Mouse (Mus musculus) liver, embryonic 15.5 days (tissue): ENCODE results near the gene Btbd9. TPM values are rescaled to one million over a fixed set of nuclear protein-coding genes. Genes with fewer than 3 reads are reported as not detected.
"Not testable (repeated sequence)": the region's sequence is repeated elsewhere in the genome, so short reads cannot be mapped to it uniquely, and the experiment has no call there.

Experiments used
- ATAC-seq: fragments of 200-750 bp; cut with Nextera tagmentation; 2 replicates; pipeline ENCODE4 v1.8.0; 2017; ENCODE audit warnings: moderate number of reproducible peaks, mild to moderate bottlenecking, moderate library complexity; ENCODE audit not compliant: insufficient read depth
- H3K27ac ChIP-seq: fragments of 300-500 bp; sonication (generic); replicated peaks from 2 replicates; pipeline ENCODE4 v1.5.1; 2015; ENCODE audit warnings: mild to moderate bottlenecking, inconsistent platforms
- H3K27me3 ChIP-seq: fragments of 300-500 bp; sonication (generic); 2 replicates; pipeline ENCODE4 v1.6.1; 2015; ENCODE audit warnings: mild to moderate bottlenecking, inconsistent platforms
- H3K36me3 ChIP-seq: fragments of 300-500 bp; sonication (generic); replicated peaks from 2 replicates; pipeline ENCODE4 v1.6.1; 2015; ENCODE audit warnings: moderate library complexity, mild to moderate bottlenecking, inconsistent platforms
- H3K4me1 ChIP-seq: fragments of 300-500 bp; sonication (generic); replicated peaks from 2 replicates; pipeline ENCODE4 v1.6.1; 2015; ENCODE audit warnings: inconsistent platforms
- H3K4me2 ChIP-seq: fragments of 300-500 bp; sonication (generic); 2 replicates; pipeline ENCODE4 v1.6.1; 2015; ENCODE audit warnings: moderate library complexity, mild to moderate bottlenecking, inconsistent platforms
- H3K4me3 ChIP-seq: fragments of 300-500 bp; sonication (generic); replicated peaks from 2 replicates; pipeline ENCODE4 v1.5.1; 2015; ENCODE audit warnings: mild to moderate bottlenecking, inconsistent platforms
- H3K9ac ChIP-seq: fragments of 300-500 bp; sonication (generic); 2 replicates; pipeline ENCODE4 v1.6.1; 2015; ENCODE audit warnings: moderate library complexity, mild to moderate bottlenecking, inconsistent platforms
- H3K9me3 ChIP-seq: fragments of 300-500 bp; sonication (generic); replicated peaks from 2 replicates; pipeline ENCODE4 v1.6.1; 2016; ENCODE audit warnings: inconsistent platforms
- WGBS: fragments of 180-500 bp; shearing (Covaris S2); methylation state at CpG from one replicate; pipeline ENCODE4 v1.1.7; 2015; ENCODE audit warnings: mixed read lengths; ENCODE audit not compliant: insufficient replicate concordance; 5-methylcytosine and 5-hydroxymethylcytosine counted together
- polyA plus RNA-seq: library from polyadenylated mRNA; unstranded; fragments of >200 nt; fragmentation: Nextera tagmentation; extraction: Ambion mirVana; gene quantifications from 2 replicates; pipeline ENCODE4 v1.2.1, GENCODE M21; 2015

Gene Btbd9
- 12.2 and 15.4 TPM in 2 replicates for polyA plus RNA-seq

GRCm38 (mm10) chr17:30575941-30576773, at the start of gene Btbd9:
Gene Btbd9, minus strand, starts transcription at chr17:30576488.
- Histone ChIP-seq H3K27me3 (no peaks in the 10 kb centered on the region), H3K9me3 (no peaks in the 10 kb centered on the region), H3K4me3 (peak within 1 kb of the TSS; percentile 74), H3K4me1 (peaks cover 29% of the 10 kb centered on the region), H3K36me3 (no peaks in the 10 kb centered on the region), H3K4me2 (peak within 1 kb of the TSS; percentile 95), H3K27ac (peak within 1 kb of the TSS; percentile 81), H3K9ac (peak within 1 kb of the TSS; percentile 75)
- WGBS: under 1% methylated on average over 91 of the region's 94 CpGs
- peak; percentile 88 for ATAC-seq

- H3K4me3 ChIP-seq, H3K27me3 ChIP-seq, H3K27ac ChIP-seq, H3K9ac ChIP-seq, H3K4me2 ChIP-seq, H3K9me3 ChIP-seq, H3K36me3 ChIP-seq, H3K4me1 ChIP-seq: not testable (repeated sequence)
- WGBS: no CpG with 5 or more reads among the region's 20 CpGs
- ATAC-seq: peak; percentile 49; the same call in 1 of the 2 replicates
These were observed 47.8 kb upstream of the Btbd9 start, which contains the start of gene Dnah8 for GRCm38 (mm10) chr17:30624132-30624531. Gene Dnah8, plus strand, starts transcription at chr17:30624354.

GRCm38 (mm10) chr17:30623200-30623599, 46.9 kb upstream of the Btbd9 start:
- Histone ChIP-seq H3K27ac (no peak overlapping the region), H3K27me3 (no peaks in the 10 kb centered on the region), H3K4me2 (no peak overlapping the region), H3K4me3 (no peak overlapping the region), H3K9ac (no peak overlapping the region), H3K4me1 (peaks cover 9% of the 10 kb centered on the region), H3K36me3 (no peaks in the 10 kb centered on the region), H3K9me3 (no peaks in the 10 kb centered on the region)
- WGBS: 68% methylated on average over 3 of the region's 3 CpGs
- no peak for ATAC-seq

GRCm38 (mm10) chr17:30621450-30621849, 45.2 kb upstream of the Btbd9 start:
- Histone ChIP-seq H3K36me3 (no peaks in the 10 kb centered on the region), H3K9me3 (no peaks in the 10 kb centered on the region), H3K27me3 (no peaks in the 10 kb centered on the region), H3K27ac (no peak overlapping the region), H3K4me1 (peaks cover 16% of the 10 kb centered on the region), H3K9ac (no peak overlapping the region), H3K4me3 (no peak overlapping the region), H3K4me2 (no peak overlapping the region)
- ATAC-seq: no peak
- 64% methylated on average over 4 of the region's 4 CpGs for WGBS

GRCm38 (mm10) chr17:30620548-30620947, 44.3 kb upstream of the Btbd9 start:
- no peak overlapping the region for H3K9ac ChIP-seq
- no peak overlapping the region for H3K4me3 ChIP-seq
- H3K4me1 ChIP-seq: peaks cover 25% of the 10 kb centered on the region
- H3K9me3 ChIP-seq: no peaks in the 10 kb centered on the region
- H3K27ac ChIP-seq: no peak overlapping the region
- H3K27me3 ChIP-seq: no peaks in the 10 kb centered on the region
- no peak for ATAC-seq
- H3K36me3 ChIP-seq: no peaks in the 10 kb centered on the region
- 34% methylated on average over 2 of the region's 2 CpGs for WGBS
- no peak overlapping the region for H3K4me2 ChIP-seq

GRCm38 (mm10) chr17:30619153-30619552, 42.9 kb upstream of the Btbd9 start:
- 38% methylated on average over 2 of the region's 2 CpGs for WGBS
- H3K27me3 ChIP-seq: no peaks in the 10 kb centered on the region
- no peak for ATAC-seq
- H3K4me1 ChIP-seq: peaks cover 39% of the 10 kb centered on the region
- H3K4me2 ChIP-seq: no peak overlapping the region
- H3K9me3 ChIP-seq: no peaks in the 10 kb centered on the region
- no peaks in the 10 kb centered on the region for H3K36me3 ChIP-seq
- no peak overlapping the region for H3K9ac ChIP-seq
- H3K4me3 ChIP-seq: no peak overlapping the region
- H3K27ac ChIP-seq: no peak overlapping the region

- H3K36me3 ChIP-seq: no peaks in the 10 kb centered on the region
- peaks cover 47% of the 10 kb centered on the region for H3K4me1 ChIP-seq
- H3K9me3 ChIP-seq: no peaks in the 10 kb centered on the region
- H3K4me2 ChIP-seq: no peak overlapping the region
- no peak overlapping the region for H3K27ac ChIP-seq
- no peak overlapping the region for H3K4me3 ChIP-seq
- WGBS: 69% methylated on average over 3 of the region's 3 CpGs
- no peaks in the 10 kb centered on the region for H3K27me3 ChIP-seq
- H3K9ac ChIP-seq: no peak overlapping the region
- ATAC-seq: no peak
These were observed 42.0 kb upstream of the Btbd9 start for GRCm38 (mm10) chr17:30618136-30618891.

GRCm38 (mm10) chr17:30616203-30616602, 39.9 kb upstream of the Btbd9 start:
- 38% methylated on average over 5 of the region's 5 CpGs for WGBS
- Histone ChIP-seq H3K9ac (no peak overlapping the region), H3K9me3 (no peaks in the 10 kb centered on the region), H3K27me3 (no peaks in the 10 kb centered on the region), H3K4me3 (no peak overlapping the region), H3K27ac (peak overlapping the region; percentile 77), H3K36me3 (no peaks in the 10 kb centered on the region), H3K4me1 (peaks cover 55% of the 10 kb centered on the region), H3K4me2 (peak overlapping the region; percentile 27)
- peak; percentile 9; the same call in 1 of the 2 replicates for ATAC-seq

- Histone ChIP-seq H3K4me1 (peaks cover 72% of the 10 kb centered on the region), H3K4me3 (peak overlapping the region; percentile 75)
These were observed 37.1 kb upstream of the Btbd9 start for GRCm38 (mm10) chr17:30613350-30613749.

GRCm38 (mm10) chr17:30612075-30612859, 36.0 kb upstream of the Btbd9 start:
- H3K36me3 ChIP-seq: peaks cover 10% of the 10 kb centered on the region
- no peaks in the 10 kb centered on the region for H3K9me3 ChIP-seq
- peaks cover 83% of the 10 kb centered on the region for H3K4me1 ChIP-seq
- ATAC-seq: peak; percentile 93
- H3K27ac ChIP-seq: peak overlapping the region; percentile 93
- under 1% methylated on average over 34 of the region's 34 CpGs for WGBS
- no peaks in the 10 kb centered on the region for H3K27me3 ChIP-seq
- peak overlapping the region; percentile 75 for H3K4me3 ChIP-seq
- H3K9ac ChIP-seq: peak overlapping the region; percentile 82
- H3K4me2 ChIP-seq: peak overlapping the region; percentile 69

More at GRCm38 (mm10) chr17:30613350-30613749, 37.1 kb upstream of the Btbd9 start:
- Histone ChIP-seq H3K4me2 (peak overlapping the region; percentile 69), H3K9me3 (no peaks in the 10 kb centered on the region), H3K27ac (peak overlapping the region; percentile 90), H3K27me3 (no peaks in the 10 kb centered on the region), H3K36me3 (no peaks in the 10 kb centered on the region), H3K9ac (0 out of 2 replicates have a peak overlapping the region, but pooled peaks have one; percentile 20)
- ATAC-seq: 0 out of 2 replicates have a peak, but pooled peaks have one; percentile 11
